Mouse (Mus musculus) embryonic facial prominence, embryonic 12.5 days (tissue): ENCODE results near the gene Cytip. TPM values are rescaled to one million over a fixed set of nuclear protein-coding genes. Genes with fewer than 3 reads are reported as not detected.

Source experiments
- polyA plus RNA-seq: library from polyadenylated mRNA; unstranded; fragments of >200 nt; fragmentation: Nextera tagmentation; extraction: Ambion mirVana; gene quantifications from 2 replicates; pipeline ENCODE4 v1.2.1, GENCODE M21; 2016

Cytip gene
- polyA plus RNA-seq, 1 experiment from 2014 or later = 0.27 TPM

Other genes starting within 250 kb of the Cytip start
- 2.2 and 2.5 TPM in 2 replicates for gene Galnt5, start 197.6 kb downstream of the Cytip start, polyA plus RNA-seq
- gene Ermn, start 142.7 kb downstream of the Cytip start, polyA plus RNA-seq = 0.88 and 1.00 TPM in 2 replicates
- gene Acvr1c, start 162.4 kb upstream of the Cytip start, polyA plus RNA-seq = 0.27 TPM in 2 replicates